Mouse (Mus musculus): ENCODE measurements around the gene Sgip1.

DNA sequence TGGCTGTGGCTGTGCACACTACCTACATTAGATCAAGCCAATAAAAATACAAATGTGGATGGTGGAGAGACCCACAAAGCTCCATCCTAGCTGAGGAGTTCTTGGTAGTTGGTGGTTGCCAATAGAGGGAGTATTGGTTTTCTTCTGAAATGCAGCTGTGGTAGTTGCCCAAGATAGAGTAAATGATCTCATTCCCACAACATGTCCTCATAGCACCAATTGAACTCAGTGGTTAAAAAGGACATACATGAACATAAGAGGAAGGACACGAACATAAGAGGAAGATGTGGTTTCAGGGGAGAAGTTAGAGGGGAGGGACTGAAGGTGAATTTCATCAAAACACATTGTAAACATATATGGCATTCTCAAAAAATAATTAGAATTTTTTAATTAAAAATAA lies 21.1 kb upstream of the Sgip1 start:
- TF ChIP-seq CTCF (IDR thresholded peaks at IDR 0.05; ENCODE audit: extremely low read depth, insufficient read length, insufficient replicate concordance, low read depth, low read length) (no peak), POLR2A (IDR thresholded peaks at IDR 0.05; ENCODE audit: low read depth, low read length) (no peak)

Measured in small intestine, adult 2 months (tissue).